Mouse (Mus musculus) CD4-positive helper T cell, adult 2 months (primary cell): ENCODE results near the gene Oat.

ENCODE experiments used
- DNase-seq: peaks from one replicate; pipeline ENCODE4 v3.0.0-alpha.2; 2012; ENCODE audit warnings: low read depth, missing footprints, low spot score

The Oat gene

GRCm38 (mm10) chr7:132594325-132594724 is 18.1 kb upstream of the Oat start:
- no peak for DNase-seq

GRCm38 (mm10) chr7:132593762-132594161 is 17.6 kb upstream of the Oat start:
- DNase-seq, result no peak

- DNase-seq, result no peak
Measured at GRCm38 (mm10) chr7:132589610-132590009, 13.4 kb upstream of the Oat start.

GRCm38 (mm10) chr7:132587167-132587566 is 11.0 kb upstream of the Oat start:
- DNase-seq, result no peak

- no peak for DNase-seq
Measured at GRCm38 (mm10) chr7:132585695-132586491, 9.7 kb upstream of the Oat start.

- no peak for DNase-seq
Measured at GRCm38 (mm10) chr7:132581441-132581840, 5.2 kb upstream of the Oat start.

- DNase-seq, result no peak
Measured at GRCm38 (mm10) chr7:132580511-132580910, 4.3 kb upstream of the Oat start.

- no peak for DNase-seq
Measured at GRCm38 (mm10) chr7:132576891-132577290, 693 bp upstream of the Oat start.

- DNase-seq, result peak; percentile 88
Measured at GRCm38 (mm10) chr7:132575623-132576022, 575 bp downstream of the Oat start.

- no peak for DNase-seq
Measured at GRCm38 (mm10) chr7:132574646-132575045, 1.6 kb downstream of the Oat start.

- no peak for DNase-seq
Measured at GRCm38 (mm10) chr7:132573205-132573604, 3.0 kb downstream of the Oat start.

- no peak for DNase-seq
Measured at GRCm38 (mm10) chr7:132572738-132573137, 3.5 kb downstream of the Oat start.

- DNase-seq, result no peak
Measured at GRCm38 (mm10) chr7:132571481-132571880, 4.7 kb downstream of the Oat start.

GRCm38 (mm10) chr7:132570071-132570470 is 6.1 kb downstream of the Oat start:
- no peak for DNase-seq

- DNase-seq, result peak; percentile 38
Measured at GRCm38 (mm10) chr7:132568817-132569216, 7.4 kb downstream of the Oat start.

GRCm38 (mm10) chr7:132565831-132566230 is 10.4 kb downstream of the Oat start:
- DNase-seq, result no peak

- no peak for DNase-seq
Measured at GRCm38 (mm10) chr7:132559138-132559766, 16.9 kb downstream of the Oat start.

GRCm38 (mm10) chr7:132558141-132558736 is 18.0 kb downstream of the Oat start:
- no peak for DNase-seq

GRCm38 (mm10) chr7:132556575-132556974 is 19.6 kb downstream of the Oat start:
- DNase-seq, result no peak

GRCm38 (mm10) chr7:132555911-132556310 is 20.3 kb downstream of the Oat start:
- no peak for DNase-seq

- no peak for DNase-seq
Measured at GRCm38 (mm10) chr7:132554091-132554490, 22.1 kb downstream of the Oat start.

- peak; percentile 92 for DNase-seq
Measured at GRCm38 (mm10) chr7:132551351-132552126, 24.7 kb downstream of the Oat start.
